Mouse (Mus musculus): ENCODE data around the gene Sorl1. TPM values are rescaled to one million over a fixed set of nuclear protein-coding genes. Genes with fewer than 3 reads are reported as not detected.

Sorl1 gene
- total RNA-seq, 2 experiments from 2014 or later: 7.5 to 8.2 TPM

GRCm38 (mm10) chr9:41974661-41975060 lies 149.4 kb downstream of the Sorl1 start:
- no peak for DNase-seq
- intact Hi-C loops (cut with DNase I): no loop called here

- intact Hi-C loops (cut with DNase I): no loop called here
- DNase-seq: peak; percentile 38 to 70
Observed at GRCm38 (mm10) chr9:41973775-41974657, 150.1 kb downstream of the Sorl1 start.

GRCm38 (mm10) chr9:41969961-41970360 lies 154.1 kb downstream of the Sorl1 start:
- DNase-seq: no peak
- intact Hi-C loops (cut with DNase I): no loop called here

GRCm38 (mm10) chr9:41968673-41969460 lies 155.2 kb downstream of the Sorl1 start:
- no peak for DNase-seq
- intact Hi-C loops (cut with DNase I): no loop called here

- DNase-seq: no peak
- intact Hi-C loops (cut with DNase I): no loop called here
Observed at GRCm38 (mm10) chr9:41961274-41961673, 162.8 kb downstream of the Sorl1 start.

GRCm38 (mm10) chr9:41958282-41958681 lies 165.8 kb downstream of the Sorl1 start:
- no peak for DNase-seq
- intact Hi-C loops (cut with DNase I): no loop called here

GRCm38 (mm10) chr9:41953486-41953885 lies 170.6 kb downstream of the Sorl1 start:
- peak; percentile 83 to 87 for DNase-seq
- intact Hi-C loops (cut with DNase I): no loop called here

GRCm38 (mm10) chr9:41952650-41953204 lies 171.4 kb downstream of the Sorl1 start:
- peak in 1 of 2 experiments; percentile 8 for DNase-seq
- intact Hi-C loops (cut with DNase I): no loop called here

GRCm38 (mm10) chr9:41951472-41952129 lies 172.5 kb downstream of the Sorl1 start:
- intact Hi-C loops (cut with DNase I): loop anchor here (1.0 to 2.0 kb wide), 5 partner anchors 216 to 723 kb away; no protein-coding TSS in a partner anchor
- no peak for DNase-seq

- peak; percentile 94 to 95 for DNase-seq
- intact Hi-C loops (cut with DNase I): loop anchor here (1.0 to 2.0 kb wide), 5 partner anchors 216 to 723 kb away; no protein-coding TSS in a partner anchor
Observed at GRCm38 (mm10) chr9:41950991-41951451, 173.1 kb downstream of the Sorl1 start.

- intact Hi-C loops (cut with DNase I): loop anchor here (2.0 kb wide), 1 partner anchor 624 kb away; no protein-coding TSS in a partner anchor
Observed at GRCm38 (mm10) chr9:41950109-41950990, 173.7 kb downstream of the Sorl1 start.

GRCm38 (mm10) chr9:41949476-41949875 lies 174.6 kb downstream of the Sorl1 start:
- peak in 1 of 2 experiments; percentile 28 for DNase-seq

More at GRCm38 (mm10) chr9:41950109-41950990, 173.7 kb downstream of the Sorl1 start:
- DNase-seq: peak; percentile 95

GRCm38 (mm10) chr9:41944964-41945363 lies 179.1 kb downstream of the Sorl1 start:
- intact Hi-C loops (cut with DNase I): no loop called here
- DNase-seq: no peak

More at GRCm38 (mm10) chr9:41949476-41949875, 174.6 kb downstream of the Sorl1 start:
- intact Hi-C loops (cut with DNase I): no loop called here

- DNase-seq: no peak
- intact Hi-C loops (cut with DNase I): no loop called here
Observed at GRCm38 (mm10) chr9:41942970-41943635, 181.0 kb downstream of the Sorl1 start.

GRCm38 (mm10) chr9:41940311-41940853 lies 183.7 kb downstream of the Sorl1 start:
- DNase-seq: no peak
- intact Hi-C loops (cut with DNase I): no loop called here

GRCm38 (mm10) chr9:41938449-41938848 lies 185.6 kb downstream of the Sorl1 start:
- intact Hi-C loops (cut with DNase I): no loop called here
- no peak for DNase-seq

- intact Hi-C loops (cut with DNase I): no loop called here
- peak; percentile 57 to 62 for DNase-seq
Observed at GRCm38 (mm10) chr9:41937967-41938348, 186.1 kb downstream of the Sorl1 start.

GRCm38 (mm10) chr9:41937341-41937966 lies 186.6 kb downstream of the Sorl1 start:
- intact Hi-C loops (cut with DNase I): no loop called here
- DNase-seq: no peak

All from heart, postnatal 10 days (tissue).